ENCODE assay signal across 9 mouse cellular contexts in genomic region chr16:37676024-37676676, GRCm38 (mm10). TPM values are rescaled to one million over a fixed set of nuclear protein-coding genes. Genes with fewer than 3 reads are reported as not detected.
DNase-seq lines count a peak whose midpoint lies in the region; ATAC-seq and TF ChIP-seq lines count a peak whose summit lies in the region.
"Had no signal": no experiment of that assay in that cellular context is flagged by ENCODE, and none has a peak within 500 bp of the region (broad histone marks: within the 10 kb centered on the region; RNA-seq: fewer than 3 reads in every experiment).

No protein-coding gene starts in this region.

- peak; percentile 76 to 92 for DNase-seq in adrenal gland, adult (ENCODE audit: inconsistent age in 2 of 2, low spot score in 1 of 2)
- no peak for DNase-seq in adrenal gland, postnatal 4 days (ENCODE audit: low spot score in 2 of 2)
- DNase-seq in adrenal gland, adult 18-20 months (ENCODE audit: low spot score in 2 of 2), result peak; percentile 28 to 44
- peak; percentile 50 for DNase-seq in kidney, postnatal 0 days (ENCODE audit: low spot score)
- DNase-seq in ovary, adult 18-20 months (ENCODE audit: low spot score), result no peak
- no peak for DNase-seq in urinary bladder, postnatal 14 days (ENCODE audit: low spot score)

- H3K27me3 ChIP-seq in forebrain, embryonic 12.5 days, result no peaks in the 10 kb centered on the region
- H3K27me3 ChIP-seq in kidney, postnatal 0 days (ENCODE audit: insufficient read depth, low read length), result no peaks in the 10 kb centered on the region
- H3K27me3 ChIP-seq in midbrain, embryonic 13.5 days, result no peaks in the 10 kb centered on the region
- H3K27me3 ChIP-seq: embryonic facial prominence, embryonic 15.5 days had no signal

- WGBS in forebrain, embryonic 12.5 days, result 51% methylated on average over 17 of the region's 17 CpGs
- 22% methylated on average over 17 of the region's 17 CpGs for WGBS in kidney, postnatal 0 days
- 42% methylated on average over 17 of the region's 17 CpGs for WGBS in midbrain, embryonic 13.5 days

- no peaks in the 10 kb centered on the region for H3K36me3 ChIP-seq in forebrain, embryonic 12.5 days (replicated peaks)
- H3K36me3 ChIP-seq in kidney, postnatal 0 days (ENCODE audit: insufficient read depth, low read length), result no peaks in the 10 kb centered on the region
- no peaks in the 10 kb centered on the region for H3K36me3 ChIP-seq in midbrain, embryonic 13.5 days
- H3K36me3 ChIP-seq: embryonic facial prominence, embryonic 15.5 days had no signal

- peak; percentile 70; the same call in 1 of the 2 replicates for ATAC-seq in forebrain, embryonic 12.5 days (ENCODE audit: low FRiP score)
- ATAC-seq in kidney, postnatal 0 days (replicated peaks; ENCODE audit: low FRiP score, low read depth), result peak; percentile 80
- ATAC-seq in midbrain, embryonic 13.5 days, result peak; percentile 86

- H3K4me2 ChIP-seq in forebrain, embryonic 12.5 days, result peak overlapping the region; percentile 24
- H3K4me2 ChIP-seq in kidney, postnatal 0 days (ENCODE audit: low read length), result peak overlapping the region; percentile 39
- H3K4me2 ChIP-seq in midbrain, embryonic 13.5 days (replicated peaks), result peak overlapping the region; percentile 36
- H3K4me2 ChIP-seq: embryonic facial prominence, embryonic 15.5 days had no signal

- no peak for TF ChIP-seq CTCF in kidney, postnatal 0 days (IDR thresholded peaks at IDR 0.05; ENCODE audit: low read depth)

- H3K9me3 ChIP-seq in forebrain, embryonic 12.5 days, result peaks cover 5% of the 10 kb centered on the region; the same call in 1 of the 2 replicates
- no peaks in the 10 kb centered on the region for H3K9me3 ChIP-seq in kidney, postnatal 0 days (replicated peaks; ENCODE audit: low read length)
- no peaks in the 10 kb centered on the region for H3K9me3 ChIP-seq in midbrain, embryonic 13.5 days
- H3K9me3 ChIP-seq: embryonic facial prominence, embryonic 15.5 days had no signal

- peaks cover 19% of the 10 kb centered on the region for H3K4me1 ChIP-seq in forebrain, embryonic 12.5 days
- H3K4me1 ChIP-seq in kidney, postnatal 0 days (replicated peaks; ENCODE audit: insufficient read depth, low read length), result 0 out of 2 replicates have a peak, but pooled peaks cover 9% of the 10 kb centered on the region
- peaks cover 19% of the 10 kb centered on the region for H3K4me1 ChIP-seq in midbrain, embryonic 13.5 days (replicated peaks)
- H3K4me1 ChIP-seq: embryonic facial prominence, embryonic 15.5 days had no signal

- no peak overlapping the region for H3K27ac ChIP-seq in forebrain, embryonic 12.5 days
- H3K27ac ChIP-seq in kidney, postnatal 0 days, result peak overlapping the region; percentile 61; the same call in 1 of the 2 replicates
- H3K27ac ChIP-seq in midbrain, embryonic 13.5 days, result peak overlapping the region; percentile 54
- H3K27ac ChIP-seq: embryonic facial prominence, embryonic 15.5 days had no signal

- no peak overlapping the region for H3K4me3 ChIP-seq in forebrain, embryonic 12.5 days (replicated peaks)
- no peak overlapping the region for H3K4me3 ChIP-seq in kidney, postnatal 0 days (replicated peaks; ENCODE audit: low read depth, low read length)
- no peak overlapping the region for H3K4me3 ChIP-seq in midbrain, embryonic 13.5 days (replicated peaks)
- H3K4me3 ChIP-seq: embryonic facial prominence, embryonic 15.5 days had no signal

- no peak overlapping the region for H3K9ac ChIP-seq in forebrain, embryonic 12.5 days
- no peak overlapping the region for H3K9ac ChIP-seq in kidney, postnatal 0 days (ENCODE audit: low read depth, low read length)
- H3K9ac ChIP-seq in midbrain, embryonic 13.5 days (replicated peaks), result no peak overlapping the region
- H3K9ac ChIP-seq: embryonic facial prominence, embryonic 15.5 days had no signal

RNA-seq across cellular contexts. Expression of gene Ndufb4, which starts 21.9 kb away (rescaled TPM):
- total RNA-seq in adrenal gland, postnatal 4 days (2021), result 100 to 1,000 TPM; 108 to 117 TPM
- total RNA-seq in adrenal gland, adult 18-20 months (2021), result 100 to 1,000 TPM; 133 to 150 TPM
- polyA plus RNA-seq in forebrain, embryonic 12.5 days (2016; fragmentation: Nextera tagmentation; extraction: Ambion mirVana), result 77.0 and 79.2 TPM in 2 replicates
- polyA plus RNA-seq in kidney, postnatal 0 days (2015; fragmentation: Nextera tagmentation; extraction: Ambion mirVana), result 142 and 159 TPM in 2 replicates
- 58.4 and 58.8 TPM in 2 replicates for polyA plus RNA-seq in midbrain, embryonic 13.5 days (2015; fragmentation: Nextera tagmentation; extraction: Ambion mirVana)

Comparison
In these comparisons a context has a peak if more than half of its experiments do, and no peak if none do; other contexts are left out.
1. DNase-seq: peak in adrenal gland, adult (2 of 2), adrenal gland, adult 18-20 months (2 of 2) and kidney, postnatal 0 days (single experiment); none in adrenal gland, postnatal 4 days (0 of 2), ovary, adult 18-20 months (single experiment) and urinary bladder, postnatal 14 days (single experiment).
2. Peak in every context shown above with its lines, with median percentiles within 50 percentile points of each other: ATAC-seq and H3K4me2 ChIP-seq.